Mouse (Mus musculus) liver (tissue): ENCODE measurements at regions not wholly inside any gene's neighbourhood (a gene's known extent, or its start where the extent isn't known, plus 50 kb on each side); places are given as distances from the start of the nearest gene placed in this dataset.

Source experiments
- DNase-seq: peaks from one replicate; pipeline ENCODE4 v3.0.0-alpha.2; 2020; ENCODE audit warnings: mixed read lengths

- no peak for DNase-seq
These were observed 294.7 kb upstream of the Ppp2r3a start for GRCm38 (mm10) chr9:101546213-101546832.

GRCm38 (mm10) chr9:101518137-101518536 lies 266.5 kb upstream of the Ppp2r3a start:
- DNase-seq: no peak

GRCm38 (mm10) chr9:101510807-101511206 lies 259.2 kb upstream of the Ppp2r3a start:
- no peak for DNase-seq

GRCm38 (mm10) chr9:101509196-101509595 lies 257.6 kb upstream of the Ppp2r3a start:
- DNase-seq: no peak

GRCm38 (mm10) chr9:101507023-101507690 lies 255.6 kb upstream of the Ppp2r3a start:
- no peak for DNase-seq

GRCm38 (mm10) chr9:101501706-101502465 lies 250.3 kb upstream of the Ppp2r3a start:
- no peak for DNase-seq

GRCm38 (mm10) chr9:101501036-101501435 lies 249.4 kb upstream of the Ppp2r3a start:
- DNase-seq: no peak

GRCm38 (mm10) chr9:101498721-101499120 lies 247.1 kb upstream of the Ppp2r3a start:
- DNase-seq: no peak

- no peak for DNase-seq
These were observed 244.2 kb upstream of the Ppp2r3a start for GRCm38 (mm10) chr9:101495768-101496167.

- no peak for DNase-seq
These were observed 237.4 kb upstream of the Ppp2r3a start for GRCm38 (mm10) chr9:101489013-101489412.

GRCm38 (mm10) chr9:101476223-101476622 lies 224.6 kb upstream of the Ppp2r3a start:
- DNase-seq: no peak

- no peak for DNase-seq
These were observed 221.5 kb upstream of the Ppp2r3a start for GRCm38 (mm10) chr9:101473074-101473461.

GRCm38 (mm10) chr9:101472101-101473073 lies 220.8 kb upstream of the Ppp2r3a start:
- no peak for DNase-seq

GRCm38 (mm10) chr9:101471665-101472064 lies 220.1 kb upstream of the Ppp2r3a start:
- no peak for DNase-seq

- DNase-seq: no peak
These were observed 218.2 kb upstream of the Ppp2r3a start for GRCm38 (mm10) chr9:101469756-101470155.

GRCm38 (mm10) chr9:101464727-101465427 lies 213.3 kb upstream of the Ppp2r3a start:
- no peak for DNase-seq

- DNase-seq: no peak
These were observed 207.5 kb upstream of the Ppp2r3a start for GRCm38 (mm10) chr9:101458947-101459627.

- no peak for DNase-seq
These were observed 206.8 kb upstream of the Ppp2r3a start for GRCm38 (mm10) chr9:101458306-101458946.

GRCm38 (mm10) chr9:101446316-101446715 lies 194.7 kb upstream of the Ppp2r3a start:
- DNase-seq: no peak

- no peak for DNase-seq
These were observed 194.2 kb upstream of the Ppp2r3a start for GRCm38 (mm10) chr9:101445764-101446163.

GRCm38 (mm10) chr9:101445293-101445692 lies 193.7 kb upstream of the Ppp2r3a start:
- no peak for DNase-seq
